In the genomic region with DNA sequence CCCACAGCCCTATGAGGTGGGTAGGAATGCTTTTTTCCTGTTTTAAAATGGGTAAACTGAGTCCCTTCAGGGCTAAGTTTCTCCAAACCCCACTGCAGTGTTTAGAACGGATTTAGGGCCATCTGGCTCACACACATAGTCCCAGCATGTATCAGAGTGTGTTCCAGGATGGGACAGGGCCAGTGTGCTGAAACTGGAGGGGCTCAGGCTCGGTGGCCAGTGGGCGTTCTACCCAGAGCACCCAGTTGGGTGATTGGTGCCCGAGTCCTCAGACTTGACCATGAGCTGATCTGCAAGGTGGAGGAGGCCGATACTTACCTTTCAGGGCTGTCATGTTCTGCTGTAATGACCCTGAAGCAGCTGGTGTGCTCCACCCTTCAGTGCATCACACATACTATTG, we compare ENCODE assay signal across 24 mouse cellular contexts.
"Had no signal": no experiment of that assay in that cellular context is flagged by ENCODE, and none has a peak within 500 bp of the region (broad histone marks: within the 10 kb centered on the region; RNA-seq: fewer than 3 reads in every experiment).

No protein-coding gene starts in this region.

- H3K4me1 ChIP-seq: embryonic facial prominence, embryonic 12.5 days; embryonic facial prominence, embryonic 15.5 days had no signal

- H3K36me3 ChIP-seq: embryonic facial prominence, embryonic 10.5 days; embryonic facial prominence, embryonic 12.5 days; embryonic facial prominence, embryonic 13.5 days; embryonic facial prominence, embryonic 15.5 days; forebrain, embryonic 10.5 days; forebrain, embryonic 12.5 days; forebrain, embryonic 15.5 days had no signal

- DNase-seq: cerebellum, adult 2 months; cerebellum, adult 8-10 months; cerebellum, adult 9-10 months; cerebellum, adult 9-11 months; cerebellum, postnatal 25 days; cerebellum, postnatal 36 days; embryo, embryonic 11 days; forebrain, postnatal 0 days; gastrocnemius, adult 2 months; gastrocnemius, postnatal 10 days; gastrocnemius, postnatal 14 days; gastrocnemius, postnatal 25 days; gastrocnemius, postnatal 36 days; heart, adult 18-20 months; heart, adult 2 months had no signal

- H3K4me3 ChIP-seq: embryonic facial prominence, embryonic 10.5 days; embryonic facial prominence, embryonic 12.5 days; embryonic facial prominence, embryonic 13.5 days; embryonic facial prominence, embryonic 15.5 days; erythroblast, embryonic 14.5 days; forebrain, embryonic 10.5 days; forebrain, embryonic 12.5 days; forebrain, embryonic 13.5 days; forebrain, embryonic 15.5 days; gastrocnemius, adult 2 months; heart, adult 2 months had no signal

- H3K27me3 ChIP-seq: embryonic facial prominence, embryonic 12.5 days; embryonic facial prominence, embryonic 13.5 days; embryonic facial prominence, embryonic 15.5 days; forebrain, embryonic 13.5 days; forebrain, embryonic 15.5 days had no signal

- H3K27ac ChIP-seq: embryonic facial prominence, embryonic 10.5 days; embryonic facial prominence, embryonic 12.5 days; embryonic facial prominence, embryonic 13.5 days; embryonic facial prominence, embryonic 15.5 days; forebrain, embryonic 10.5 days; forebrain, embryonic 12.5 days; forebrain, embryonic 13.5 days; forebrain, embryonic 15.5 days; gastrocnemius, adult 2 months; heart, adult 2 months had no signal
